Mouse (Mus musculus) hindbrain, embryonic 10.5 days (tissue): ENCODE results near the gene Stat4. TPM values are rescaled to one million over a fixed set of nuclear protein-coding genes. Genes with fewer than 3 reads are reported as not detected.

Experiments used
- DNase-seq: peaks from one replicate; pipeline ENCODE4 v3.0.0-alpha.2; 2017; ENCODE audit warnings: low spot score
- H3K27ac ChIP-seq: fragments of 300-500 bp; sonication (generic); 2 replicates; pipeline ENCODE4 v1.5.1; 2016; ENCODE audit warnings: mild to moderate bottlenecking, moderate library complexity
- H3K27me3 ChIP-seq: fragments of 300-500 bp; sonication (generic); 2 replicates; pipeline ENCODE4 v1.6.1; 2016; ENCODE audit warnings: mild to moderate bottlenecking; ENCODE audit not compliant: poor library complexity, insufficient read depth, severe bottlenecking
- H3K36me3 ChIP-seq: fragments of 300-500 bp; sonication (generic); 2 replicates; pipeline ENCODE4 v1.6.1; 2016; ENCODE audit warnings: mild to moderate bottlenecking, moderate library complexity
- H3K4me1 ChIP-seq: fragments of 300-500 bp; sonication (generic); replicated peaks from 2 replicates; pipeline ENCODE4 v1.6.1; 2016; ENCODE audit warnings: mild to moderate bottlenecking
- H3K4me3 ChIP-seq: fragments of 300-500 bp; sonication (generic); 2 replicates; pipeline ENCODE4 v1.5.1; 2016; ENCODE audit warnings: mild to moderate bottlenecking, moderate library complexity
- H3K9me3 ChIP-seq: fragments of 300-500 bp; sonication (generic); 2 replicates; pipeline ENCODE4 v1.6.1; 2016; ENCODE audit warnings: mild to moderate bottlenecking, moderate library complexity
- WGBS: fragments of 180-500 bp; shearing (Covaris S2); methylation state at CpG from one replicate; pipeline ENCODE4 v1.1.7; 2016; 5-methylcytosine and 5-hydroxymethylcytosine counted together
- polyA plus RNA-seq: library from polyadenylated mRNA; unstranded; fragments of >200 nt; fragmentation: Nextera tagmentation; extraction: Ambion mirVana; gene quantifications from 2 replicates; pipeline ENCODE4 v1.2.1, GENCODE M21; 2016

Gene Stat4
- polyA plus RNA-seq, 1 experiment from 2014 or later: 1.3 TPM

GRCm38 (mm10) chr1:52143191-52143590, 156.2 kb downstream of the Stat4 start:
- Histone ChIP-seq H3K4me3 (no peak overlapping the region), H3K27ac (no peak overlapping the region), H3K27me3 (no peaks in the 10 kb centered on the region), H3K36me3 (peaks cover 2% of the 10 kb centered on the region), H3K4me1 (peaks cover 4% of the 10 kb centered on the region; the same call in 1 of the 2 replicates), H3K9me3 (no peaks in the 10 kb centered on the region)
- 89% methylated on average over 4 of the region's 4 CpGs for WGBS
- no peak for DNase-seq

DNA sequence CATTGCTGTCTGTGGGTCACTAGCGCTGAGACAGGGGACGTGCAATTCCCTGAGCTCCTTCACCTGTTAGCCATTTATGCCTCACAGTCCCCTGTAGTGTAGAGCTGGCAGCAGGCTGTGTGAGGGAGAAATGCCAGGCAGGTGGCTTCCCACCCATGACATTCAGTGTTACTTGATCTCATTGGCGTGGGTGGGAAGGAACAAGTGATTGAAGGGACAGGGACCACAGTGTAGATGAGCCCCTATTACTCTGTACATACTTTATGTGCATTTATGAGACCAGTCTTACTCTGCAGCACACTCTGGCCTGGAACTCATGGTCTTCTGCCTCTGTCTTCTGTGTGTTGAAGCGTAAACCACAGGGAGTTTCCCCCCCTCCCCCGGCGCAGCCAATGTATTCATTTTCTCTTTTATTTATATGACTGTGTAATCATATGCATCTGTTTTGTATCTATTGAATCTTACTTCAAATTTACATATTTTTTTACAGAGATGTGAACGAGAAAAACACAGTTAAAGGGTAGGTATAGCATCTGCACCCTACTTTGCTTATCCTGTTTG, 156.7 kb downstream of the Stat4 start:
- 89% methylated on average over 7 of the region's 7 CpGs for WGBS
- H3K36me3 ChIP-seq: peaks cover under 1% of the 10 kb centered on the region

DNA sequence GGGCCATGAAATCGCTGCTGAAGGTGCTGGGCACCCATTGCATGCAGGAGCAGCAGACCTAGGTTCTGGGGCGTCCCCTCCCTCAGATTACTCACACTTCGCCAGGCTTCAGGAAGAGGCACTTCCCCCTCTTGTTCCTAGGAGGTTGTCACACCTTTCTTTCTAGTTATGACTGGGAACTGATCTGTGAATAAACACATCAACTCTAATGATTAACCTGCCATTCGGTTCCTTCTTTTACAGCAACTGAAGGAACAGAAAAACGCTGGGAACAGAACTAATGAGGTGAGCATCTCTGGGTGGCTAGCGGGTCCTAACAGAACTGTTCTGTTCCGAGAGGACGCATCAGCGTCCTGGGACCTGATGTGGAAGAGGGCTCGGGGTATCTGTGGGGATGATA, 158.0 kb downstream of the Stat4 start:
- Histone ChIP-seq H3K4me3 (no peak overlapping the region), H3K27me3 (no peaks in the 10 kb centered on the region), H3K4me1 (peaks cover 14% of the 10 kb centered on the region), H3K36me3 (no peaks in the 10 kb centered on the region; the same call in 1 of the 2 replicates), H3K27ac (no peak overlapping the region), H3K9me3 (no peaks in the 10 kb centered on the region)
- no peak for DNase-seq
- 88% methylated on average over 10 of the region's 10 CpGs for WGBS

More for the DNA sequence above, 156.7 kb downstream of the Stat4 start:
- Histone ChIP-seq H3K27me3 (no peaks in the 10 kb centered on the region), H3K4me3 (no peak overlapping the region), H3K9me3 (no peaks in the 10 kb centered on the region), H3K27ac (no peak overlapping the region), H3K4me1 (0 out of 2 replicates have a peak, but pooled peaks cover 4% of the 10 kb centered on the region)
- DNase-seq: no peak

- peaks cover 23% of the 10 kb centered on the region for H3K4me1 ChIP-seq
- H3K27me3 ChIP-seq: no peaks in the 10 kb centered on the region
- H3K36me3 ChIP-seq: peaks cover 8% of the 10 kb centered on the region
- H3K27ac ChIP-seq: no peak overlapping the region
- 57% methylated on average over 12 of the region's 12 CpGs for WGBS
- H3K9me3 ChIP-seq: no peaks in the 10 kb centered on the region
- DNase-seq: peak; percentile 47
- no peak overlapping the region for H3K4me3 ChIP-seq
Measured at GRCm38 (mm10) chr1:52146214-52146970, 159.4 kb downstream of the Stat4 start.

GRCm38 (mm10) chr1:52147431-52147830, 160.5 kb downstream of the Stat4 start:
- DNase-seq: no peak
- H3K36me3 ChIP-seq: peaks cover 13% of the 10 kb centered on the region
- WGBS: 87% methylated on average over 2 of the region's 2 CpGs
- H3K27ac ChIP-seq: no peak overlapping the region
- H3K4me3 ChIP-seq: no peak overlapping the region
- H3K9me3 ChIP-seq: no peaks in the 10 kb centered on the region
- peaks cover 23% of the 10 kb centered on the region for H3K4me1 ChIP-seq
- no peaks in the 10 kb centered on the region for H3K27me3 ChIP-seq

- Histone ChIP-seq H3K9me3 (no peaks in the 10 kb centered on the region), H3K4me3 (no peak overlapping the region), H3K27me3 (no peaks in the 10 kb centered on the region), H3K27ac (no peak overlapping the region), H3K4me1 (peaks cover 23% of the 10 kb centered on the region), H3K36me3 (peaks cover 13% of the 10 kb centered on the region)
- WGBS: 77% methylated on average over 7 of the region's 7 CpGs
- no peak for DNase-seq
Measured at GRCm38 (mm10) chr1:52148178-52148577, 161.2 kb downstream of the Stat4 start.

DNA sequence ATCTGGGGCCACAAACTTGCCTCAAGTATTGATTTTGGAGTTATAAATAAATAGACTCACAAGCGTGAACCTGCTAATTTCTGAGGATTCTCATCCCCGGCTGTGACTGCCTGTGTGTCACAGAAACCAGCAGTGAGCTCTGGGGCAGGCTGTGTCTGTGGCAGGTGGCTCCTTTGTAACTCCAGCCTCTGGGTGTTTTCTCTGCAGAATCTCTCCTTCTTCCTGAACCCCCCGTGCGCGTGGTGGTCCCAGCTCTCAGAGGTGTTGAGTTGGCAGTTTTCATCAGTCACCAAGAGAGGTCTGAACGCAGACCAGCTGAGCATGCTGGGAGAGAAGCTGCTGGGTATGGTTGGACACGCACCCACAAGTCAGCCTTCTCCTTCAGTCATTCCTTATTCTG, 161.7 kb downstream of the Stat4 start:
- no peaks in the 10 kb centered on the region for H3K9me3 ChIP-seq
- 72% methylated on average over 7 of the region's 7 CpGs for WGBS
- no peak overlapping the region for H3K27ac ChIP-seq
- peaks cover 23% of the 10 kb centered on the region for H3K4me1 ChIP-seq
- H3K4me3 ChIP-seq: no peak overlapping the region
- no peak for DNase-seq
- peaks cover 13% of the 10 kb centered on the region for H3K36me3 ChIP-seq
- no peaks in the 10 kb centered on the region for H3K27me3 ChIP-seq

- H3K27ac ChIP-seq: no peak overlapping the region
Measured at GRCm38 (mm10) chr1:52149934-52150346, 163.0 kb downstream of the Stat4 start.

DNA sequence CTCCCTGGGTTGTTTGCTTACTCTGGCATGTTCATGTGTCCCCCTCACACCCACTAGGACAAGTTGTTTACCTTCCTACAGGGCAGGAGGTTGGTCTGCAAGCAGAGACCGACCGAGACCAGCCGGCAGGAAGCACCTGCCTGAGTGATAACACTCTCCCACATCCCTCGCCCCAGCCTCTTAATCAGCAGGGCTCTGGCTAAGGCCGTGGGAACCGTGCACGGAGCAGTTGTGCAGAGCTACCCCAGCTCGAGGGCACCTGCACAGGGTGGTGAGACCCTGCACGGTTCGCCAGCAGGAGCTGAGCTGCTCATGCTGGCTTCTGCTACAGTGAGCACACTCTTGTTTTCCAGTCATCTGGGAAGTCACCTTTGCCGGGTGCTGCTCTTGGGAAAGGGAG, 163.7 kb downstream of the Stat4 start:
- Histone ChIP-seq H3K9me3 (no peaks in the 10 kb centered on the region), H3K36me3 (peaks cover 15% of the 10 kb centered on the region; the same call in 1 of the 2 replicates), H3K27ac (no peak overlapping the region), H3K27me3 (no peaks in the 10 kb centered on the region), H3K4me3 (no peak overlapping the region), H3K4me1 (peaks cover 23% of the 10 kb centered on the region)
- WGBS: 58% methylated on average over 11 of the region's 11 CpGs
- no peak for DNase-seq

More at GRCm38 (mm10) chr1:52149934-52150346, 163.0 kb downstream of the Stat4 start:
- Histone ChIP-seq H3K36me3 (peaks cover 13% of the 10 kb centered on the region; the same call in 1 of the 2 replicates), H3K4me1 (peaks cover 23% of the 10 kb centered on the region), H3K4me3 (no peak overlapping the region), H3K9me3 (no peaks in the 10 kb centered on the region), H3K27me3 (no peaks in the 10 kb centered on the region)
- peak; percentile 15 for DNase-seq
- WGBS: 71% methylated on average over 9 of the region's 9 CpGs

DNA sequence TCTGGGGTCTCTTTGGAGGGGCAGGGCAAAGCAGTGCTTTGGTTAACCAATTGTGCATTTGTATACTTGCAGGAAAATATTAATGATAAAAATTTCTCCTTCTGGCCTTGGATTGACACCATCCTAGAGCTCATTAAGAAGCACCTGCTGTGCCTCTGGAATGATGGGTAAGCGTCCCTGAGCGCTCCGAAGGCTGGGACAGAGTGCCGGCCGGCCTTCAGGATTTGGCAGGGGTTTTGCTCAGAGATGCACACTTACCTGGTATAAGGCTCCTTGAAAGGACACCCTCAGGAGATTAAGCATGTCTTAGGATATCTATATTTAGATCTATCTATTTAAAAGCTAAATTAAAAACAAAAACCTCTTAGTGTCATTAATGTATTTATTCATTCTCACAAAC, 164.2 kb downstream of the Stat4 start:
- H3K27ac ChIP-seq: no peak overlapping the region
- H3K27me3 ChIP-seq: no peaks in the 10 kb centered on the region
- peaks cover 23% of the 10 kb centered on the region for H3K4me1 ChIP-seq
- H3K36me3 ChIP-seq: peaks cover 15% of the 10 kb centered on the region; the same call in 1 of the 2 replicates
- H3K9me3 ChIP-seq: no peaks in the 10 kb centered on the region
- no peak overlapping the region for H3K4me3 ChIP-seq
- DNase-seq: no peak
- 93% methylated on average over 5 of the region's 5 CpGs for WGBS

DNA sequence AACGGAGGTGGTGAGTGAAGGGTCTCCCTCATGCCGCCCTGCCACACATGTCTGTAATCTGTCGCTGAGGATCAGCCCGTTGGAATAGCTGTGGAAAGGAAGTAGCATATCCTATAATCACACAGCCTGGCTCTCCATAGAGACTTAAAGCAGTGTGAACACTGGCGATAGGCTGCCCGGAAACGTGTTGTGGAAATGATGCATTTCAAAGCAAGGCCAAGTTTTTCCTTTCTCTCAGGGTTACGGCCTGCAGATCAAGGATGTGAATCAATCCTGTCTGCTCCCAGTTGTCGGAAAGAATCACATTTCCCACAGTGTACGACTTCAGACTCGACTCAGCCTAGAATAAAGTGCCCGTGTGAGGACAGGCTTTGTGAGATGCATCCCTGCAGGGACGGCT, 165.4 kb downstream of the Stat4 start:
- no peak for DNase-seq
- WGBS: 74% methylated on average over 13 of the region's 13 CpGs

DNA sequence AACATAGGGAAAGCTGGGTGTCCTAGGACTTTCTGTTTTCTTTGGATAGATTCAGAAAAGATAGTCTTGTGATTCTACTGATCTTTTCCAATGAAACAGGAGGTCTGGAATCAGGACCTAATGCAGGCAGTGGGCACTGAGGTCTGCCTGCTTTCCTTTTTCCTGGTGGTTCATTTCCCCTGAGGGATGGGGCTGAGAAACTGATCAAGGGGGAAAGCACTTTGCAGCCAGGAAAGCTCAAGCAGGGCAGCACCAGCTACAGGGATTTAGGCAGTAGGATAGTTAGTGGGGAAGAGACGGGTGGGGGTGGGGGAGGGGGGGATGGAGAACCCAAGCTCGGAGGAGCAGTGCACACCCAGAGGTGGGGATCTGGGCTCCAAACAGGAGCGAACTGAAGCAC, 166.0 kb downstream of the Stat4 start:
- peaks cover 24% of the 10 kb centered on the region for H3K36me3 ChIP-seq
- no peak overlapping the region for H3K4me3 ChIP-seq
- no peaks in the 10 kb centered on the region for H3K27me3 ChIP-seq
- no peak for DNase-seq
- no peak overlapping the region for H3K27ac ChIP-seq
- peaks cover 20% of the 10 kb centered on the region for H3K4me1 ChIP-seq
- 39% methylated on average over 3 of the region's 3 CpGs for WGBS
- no peaks in the 10 kb centered on the region for H3K9me3 ChIP-seq

More for the DNA sequence above, 165.4 kb downstream of the Stat4 start:
- Histone ChIP-seq H3K27me3 (no peaks in the 10 kb centered on the region), H3K4me1 (peaks cover 20% of the 10 kb centered on the region), H3K9me3 (no peaks in the 10 kb centered on the region), H3K36me3 (peaks cover 18% of the 10 kb centered on the region), H3K4me3 (no peak overlapping the region), H3K27ac (no peak overlapping the region)

DNA sequence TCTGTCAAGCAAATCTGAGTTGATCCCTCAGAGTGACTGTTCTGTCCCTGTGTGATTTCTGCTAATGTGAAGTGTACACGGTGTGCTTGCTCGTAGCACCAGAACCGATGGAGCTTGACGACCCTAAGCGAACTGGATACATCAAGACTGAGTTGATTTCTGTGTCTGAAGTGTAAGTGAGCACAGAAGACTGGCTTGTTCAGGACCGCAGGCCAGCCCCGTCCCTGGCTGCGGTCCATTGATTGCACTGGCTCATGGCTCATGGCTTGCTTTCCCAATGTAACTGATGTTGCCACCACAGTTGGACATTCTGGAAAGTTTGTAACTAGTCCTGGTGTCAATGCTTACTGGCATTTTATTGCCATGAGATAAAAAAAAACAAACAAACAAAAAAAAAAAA, 167.9 kb downstream of the Stat4 start:
- Histone ChIP-seq H3K9me3 (no peaks in the 10 kb centered on the region), H3K27me3 (no peaks in the 10 kb centered on the region), H3K4me3 (no peak overlapping the region), H3K27ac (no peak overlapping the region), H3K36me3 (peaks cover 26% of the 10 kb centered on the region), H3K4me1 (peaks cover 9% of the 10 kb centered on the region)
- 88% methylated on average over 8 of the region's 8 CpGs for WGBS
- DNase-seq: no peak
